Mouse (Mus musculus): ENCODE data around the gene Ppl.
A peak's percentile ranks its signal among the peaks of the same experiment; 100 is the strongest.

GRCm38 (mm10) chr16:5145570-5145969 lies 13.3 kb upstream of the Ppl start:
- TF ChIP-seq CTCF (IDR thresholded peaks at IDR 0.05; ENCODE audit: low read depth), result peak; percentile 80
- TF ChIP-seq EP300 (IDR thresholded peaks at IDR 0.05; ENCODE audit: low read depth), result no peak

All from liver, postnatal 0 days (tissue).